Mouse (Mus musculus): ENCODE data around the gene Barx1.

DNA sequence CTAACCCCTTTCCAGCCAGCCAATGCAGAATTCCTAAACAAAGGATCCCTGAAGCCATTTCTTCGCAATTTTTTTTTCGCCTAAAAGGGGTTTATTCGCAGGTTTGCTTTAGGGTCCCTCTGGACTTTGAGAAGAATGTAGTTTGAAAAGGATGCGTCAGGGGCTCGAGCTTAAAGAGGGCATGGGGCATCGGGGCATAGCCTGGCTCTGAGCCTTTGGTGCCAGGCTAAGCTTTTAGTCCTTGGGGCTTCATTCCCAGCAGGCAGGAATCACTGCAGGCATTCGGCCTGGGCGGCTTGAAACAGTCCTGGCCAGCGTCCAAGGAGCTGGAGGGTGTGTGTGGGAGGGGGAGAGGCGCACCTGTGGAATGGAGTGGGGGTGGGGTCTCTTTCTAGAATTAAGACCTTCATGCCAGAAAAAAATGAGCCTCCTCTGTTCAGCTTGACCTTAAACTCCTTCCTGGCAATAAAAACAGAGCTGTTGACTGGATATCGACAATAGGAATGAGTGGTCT, 2.5 kb upstream of the Barx1 start:
- TF ChIP-seq CTCF (IDR thresholded peaks at IDR 0.05; ENCODE audit: low read depth) (no peak), EP300 (IDR thresholded peaks at IDR 0.05; ENCODE audit: low read depth) (no peak)

All from liver, embryonic 14.5 days (tissue).